Mouse (Mus musculus): ENCODE data around the gene Zfp13. TPM values are rescaled to one million over a fixed set of nuclear protein-coding genes. Genes with fewer than 3 reads are reported as not detected.

Gene Zfp13
- polyA plus RNA-seq, 1 experiment from 2014 or later: 8.9 TPM

GRCm38 (mm10) chr17:23620351-23620750 lies 21.1 kb upstream of the Zfp13 start:
- no peak for ATAC-seq (ENCODE audit: insufficient number of reproducible peaks, insufficient read depth, low FRiP score, low read depth)
- no peaks in the 10 kb centered on the region for H3K4me1 ChIP-seq (ENCODE audit: control insufficient read depth in 2 of 2, insufficient read depth in 2 of 2, low read length in 2 of 2)
- H3K27ac ChIP-seq (replicated peaks in 1 of 2; ENCODE audit: control insufficient read depth in 1 of 2, insufficient read depth in 1 of 2, low read depth in 2 of 2, low read length in 2 of 2): no peak overlapping the region
- H3K27me3 ChIP-seq (ENCODE audit: control insufficient read depth, insufficient read depth, low read length): peaks cover 21% of the 10 kb centered on the region
- WGBS: 33% methylated on average over 7 of the region's 7 CpGs
- no peak overlapping the region for H3K4me3 ChIP-seq (ENCODE audit: control insufficient read depth in 1 of 2, insufficient read depth in 1 of 2, low read depth in 1 of 2, low read length in 2 of 2)
- no peak overlapping the region for H3K9ac ChIP-seq (ENCODE audit: low read length)
- no peaks in the 10 kb centered on the region for H3K36me3 ChIP-seq (ENCODE audit: control insufficient read depth, insufficient read depth, low read length)
- H3K9me3 ChIP-seq (ENCODE audit: control insufficient read depth, low read length): no peaks in the 10 kb centered on the region
- H3K4me2 ChIP-seq (ENCODE audit: low read length): no peak overlapping the region

- 54% methylated on average over 9 of the region's 9 CpGs for WGBS
- ATAC-seq (ENCODE audit: insufficient number of reproducible peaks, insufficient read depth, low FRiP score, low read depth): no peak
- no peak overlapping the region for H3K9ac ChIP-seq (ENCODE audit: low read length)
- no peaks in the 10 kb centered on the region for H3K9me3 ChIP-seq (ENCODE audit: control insufficient read depth, low read length)
- no peak overlapping the region for H3K4me2 ChIP-seq (ENCODE audit: low read length)
- H3K36me3 ChIP-seq (ENCODE audit: control insufficient read depth, insufficient read depth, low read length): no peaks in the 10 kb centered on the region
- H3K27me3 ChIP-seq (ENCODE audit: control insufficient read depth, insufficient read depth, low read length): peaks cover 21% of the 10 kb centered on the region
- H3K27ac ChIP-seq (replicated peaks in 1 of 2; ENCODE audit: control insufficient read depth in 1 of 2, insufficient read depth in 1 of 2, low read depth in 2 of 2, low read length in 2 of 2): no peak overlapping the region
- H3K4me1 ChIP-seq (ENCODE audit: control insufficient read depth in 2 of 2, insufficient read depth in 2 of 2, low read length in 2 of 2): no peaks in the 10 kb centered on the region
- no peak overlapping the region for H3K4me3 ChIP-seq (ENCODE audit: control insufficient read depth in 1 of 2, insufficient read depth in 1 of 2, low read depth in 1 of 2, low read length in 2 of 2)
Measured at GRCm38 (mm10) chr17:23617087-23617486, 17.8 kb upstream of the Zfp13 start.

- H3K27me3 ChIP-seq (ENCODE audit: control insufficient read depth, insufficient read depth, low read length): no peaks in the 10 kb centered on the region
- H3K4me3 ChIP-seq (ENCODE audit: control insufficient read depth in 1 of 2, insufficient read depth in 1 of 2, low read depth in 1 of 2, low read length in 2 of 2): no peak overlapping the region
- no peaks in the 10 kb centered on the region for H3K4me1 ChIP-seq (ENCODE audit: control insufficient read depth in 2 of 2, insufficient read depth in 2 of 2, low read length in 2 of 2)
- H3K36me3 ChIP-seq (ENCODE audit: control insufficient read depth, insufficient read depth, low read length): no peaks in the 10 kb centered on the region
- WGBS: 78% methylated on average over 28 of the region's 28 CpGs
- H3K9me3 ChIP-seq (ENCODE audit: control insufficient read depth, low read length): no peaks in the 10 kb centered on the region
- H3K9ac ChIP-seq (ENCODE audit: low read length): no peak overlapping the region
- peak; percentile 32; the same call in 1 of the 2 replicates for ATAC-seq (ENCODE audit: insufficient number of reproducible peaks, insufficient read depth, low FRiP score, low read depth)
- H3K4me2 ChIP-seq (ENCODE audit: low read length): no peak overlapping the region
- no peak overlapping the region for H3K27ac ChIP-seq (replicated peaks in 1 of 2; ENCODE audit: control insufficient read depth in 1 of 2, insufficient read depth in 1 of 2, low read depth in 2 of 2, low read length in 2 of 2)
Measured at GRCm38 (mm10) chr17:23610361-23610800, 11.1 kb upstream of the Zfp13 start.

- 88% methylated on average over 24 of the region's 24 CpGs for WGBS
Measured at GRCm38 (mm10) chr17:23609612-23610011, 10.3 kb upstream of the Zfp13 start.

GRCm38 (mm10) chr17:23605220-23605619 lies 5.9 kb upstream of the Zfp13 start:
- Histone ChIP-seq H3K27ac (replicated peaks in 1 of 2; ENCODE audit: control insufficient read depth in 1 of 2, insufficient read depth in 1 of 2, low read depth in 2 of 2, low read length in 2 of 2) (no peak overlapping the region), H3K9me3 (ENCODE audit: control insufficient read depth, low read length) (no peaks in the 10 kb centered on the region), H3K36me3 (ENCODE audit: control insufficient read depth, insufficient read depth, low read length) (no peaks in the 10 kb centered on the region), H3K4me1 (ENCODE audit: control insufficient read depth in 2 of 2, insufficient read depth in 2 of 2, low read length in 2 of 2) (no peaks in the 10 kb centered on the region; a peak in 1 of 4 replicates), H3K9ac (ENCODE audit: low read length) (no peak overlapping the region), H3K4me3 (ENCODE audit: control insufficient read depth in 1 of 2, insufficient read depth in 1 of 2, low read depth in 1 of 2, low read length in 2 of 2) (no peak overlapping the region), H3K27me3 (ENCODE audit: control insufficient read depth, insufficient read depth, low read length) (no peaks in the 10 kb centered on the region), H3K4me2 (ENCODE audit: low read length) (no peak overlapping the region)
- no peak for ATAC-seq (ENCODE audit: insufficient number of reproducible peaks, insufficient read depth, low FRiP score, low read depth)
- WGBS: 79% methylated on average over 8 of the region's 8 CpGs

More at GRCm38 (mm10) chr17:23609612-23610011, 10.3 kb upstream of the Zfp13 start:
- Histone ChIP-seq H3K36me3 (ENCODE audit: control insufficient read depth, insufficient read depth, low read length) (no peaks in the 10 kb centered on the region), H3K9me3 (ENCODE audit: control insufficient read depth, low read length) (no peaks in the 10 kb centered on the region), H3K27ac (replicated peaks in 1 of 2; ENCODE audit: control insufficient read depth in 1 of 2, insufficient read depth in 1 of 2, low read depth in 2 of 2, low read length in 2 of 2) (no peak overlapping the region), H3K4me3 (ENCODE audit: control insufficient read depth in 1 of 2, insufficient read depth in 1 of 2, low read depth in 1 of 2, low read length in 2 of 2) (no peak overlapping the region), H3K4me2 (ENCODE audit: low read length) (no peak overlapping the region), H3K4me1 (ENCODE audit: control insufficient read depth in 2 of 2, insufficient read depth in 2 of 2, low read length in 2 of 2) (no peaks in the 10 kb centered on the region), H3K9ac (ENCODE audit: low read length) (no peak overlapping the region), H3K27me3 (ENCODE audit: control insufficient read depth, insufficient read depth, low read length) (no peaks in the 10 kb centered on the region)
- ATAC-seq (ENCODE audit: insufficient number of reproducible peaks, insufficient read depth, low FRiP score, low read depth): no peak

GRCm38 (mm10) chr17:23604394-23604793 lies 5.1 kb upstream of the Zfp13 start:
- Histone ChIP-seq H3K27ac (replicated peaks in 1 of 2; ENCODE audit: control insufficient read depth in 1 of 2, insufficient read depth in 1 of 2, low read depth in 2 of 2, low read length in 2 of 2) (no peak overlapping the region), H3K9me3 (ENCODE audit: control insufficient read depth, low read length) (no peaks in the 10 kb centered on the region), H3K9ac (ENCODE audit: low read length) (no peak overlapping the region), H3K27me3 (ENCODE audit: control insufficient read depth, insufficient read depth, low read length) (no peaks in the 10 kb centered on the region), H3K4me3 (ENCODE audit: control insufficient read depth in 1 of 2, insufficient read depth in 1 of 2, low read depth in 1 of 2, low read length in 2 of 2) (no peak overlapping the region), H3K4me1 (ENCODE audit: control insufficient read depth in 2 of 2, insufficient read depth in 2 of 2, low read length in 2 of 2) (peaks cover 3 to 6% of the 10 kb centered on the region in 2 experiments; a peak in 2 of 4 replicates), H3K4me2 (ENCODE audit: low read length) (no peak overlapping the region), H3K36me3 (ENCODE audit: control insufficient read depth, insufficient read depth, low read length) (no peaks in the 10 kb centered on the region)
- ATAC-seq (ENCODE audit: insufficient number of reproducible peaks, insufficient read depth, low FRiP score, low read depth): no peak
- WGBS: 66% methylated on average over 7 of the region's 7 CpGs

GRCm38 (mm10) chr17:23603542-23603941 lies 4.3 kb upstream of the Zfp13 start:
- ATAC-seq (ENCODE audit: insufficient number of reproducible peaks, insufficient read depth, low FRiP score, low read depth): no peak
- Histone ChIP-seq H3K9me3 (ENCODE audit: control insufficient read depth, low read length) (no peaks in the 10 kb centered on the region), H3K27me3 (ENCODE audit: control insufficient read depth, insufficient read depth, low read length) (no peaks in the 10 kb centered on the region), H3K4me3 (ENCODE audit: control insufficient read depth in 1 of 2, insufficient read depth in 1 of 2, low read depth in 1 of 2, low read length in 2 of 2) (no peak overlapping the region), H3K4me2 (ENCODE audit: low read length) (no peak overlapping the region), H3K4me1 (ENCODE audit: control insufficient read depth in 2 of 2, insufficient read depth in 2 of 2, low read length in 2 of 2) (peaks cover 4 to 7% of the 10 kb centered on the region in 2 experiments; a peak in 3 of 4 replicates), H3K27ac (replicated peaks in 1 of 2; ENCODE audit: control insufficient read depth in 1 of 2, insufficient read depth in 1 of 2, low read depth in 2 of 2, low read length in 2 of 2) (no peak overlapping the region), H3K9ac (ENCODE audit: low read length) (no peak overlapping the region), H3K36me3 (ENCODE audit: control insufficient read depth, insufficient read depth, low read length) (no peaks in the 10 kb centered on the region)
- WGBS: 63% methylated on average over 2 of the region's 2 CpGs

- Histone ChIP-seq H3K4me3 (ENCODE audit: control insufficient read depth in 1 of 2, insufficient read depth in 1 of 2, low read depth in 1 of 2, low read length in 2 of 2) (no peak overlapping the region), H3K9ac (ENCODE audit: low read length) (no peak overlapping the region), H3K9me3 (ENCODE audit: control insufficient read depth, low read length) (no peaks in the 10 kb centered on the region), H3K4me1 (ENCODE audit: control insufficient read depth in 2 of 2, insufficient read depth in 2 of 2, low read length in 2 of 2) (peaks cover 6 to 10% of the 10 kb centered on the region in 2 experiments; a peak in 3 of 4 replicates), H3K4me2 (ENCODE audit: low read length) (no peak overlapping the region), H3K27ac (replicated peaks in 1 of 2; ENCODE audit: control insufficient read depth in 1 of 2, insufficient read depth in 1 of 2, low read depth in 2 of 2, low read length in 2 of 2) (no peak overlapping the region), H3K27me3 (ENCODE audit: control insufficient read depth, insufficient read depth, low read length) (no peaks in the 10 kb centered on the region), H3K36me3 (ENCODE audit: control insufficient read depth, insufficient read depth, low read length) (no peaks in the 10 kb centered on the region)
- 23% methylated on average over 8 of the region's 8 CpGs for WGBS
- ATAC-seq (ENCODE audit: insufficient number of reproducible peaks, insufficient read depth, low FRiP score, low read depth): no peak
Measured at GRCm38 (mm10) chr17:23603077-23603476, 3.8 kb upstream of the Zfp13 start.
